Mouse (Mus musculus) T-helper 17 cell (primary cell): ENCODE measurements around the gene Hs1bp3.

Experiments used
- in situ Hi-C, 2 experiments: fragments of 300-600 bp; cut with MboI, MseI; formaldehyde crosslinking; loops; 1 replicate in 1 of 2; 2 replicates in 1 of 2; pipeline ENCODE4 v1.15.1; 2025; ENCODE audit warnings: high pct_unique_total_duplicates in 2 of 2

The Hs1bp3 gene

DNA sequence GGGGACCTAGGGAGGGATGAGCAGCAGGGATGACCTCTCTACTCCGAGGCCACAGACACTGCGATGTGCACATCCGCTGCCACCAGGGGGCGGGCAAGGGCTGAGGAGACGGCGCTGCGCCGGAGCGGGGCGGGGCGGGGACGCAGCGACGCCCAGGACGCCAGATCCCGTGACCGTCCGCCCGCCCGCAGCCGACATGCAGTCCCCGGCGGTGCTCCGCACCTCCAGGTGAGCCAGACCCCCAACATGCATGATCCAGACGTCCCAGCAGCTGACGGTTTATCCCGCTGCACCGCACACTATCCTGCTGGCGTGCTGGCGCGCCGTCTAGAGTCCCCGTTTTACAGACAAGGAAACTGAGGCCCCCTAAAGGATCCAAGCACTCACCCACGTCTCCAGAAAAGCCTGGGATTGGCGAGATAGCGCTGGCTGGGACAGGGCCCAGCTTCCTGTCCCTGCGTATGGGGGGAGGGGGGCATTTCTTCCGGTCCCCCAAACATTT lies at the start of gene Hs1bp3:
Hs1bp3 (plus strand) TSS at position 163 of the 502 bp plus-strand sequence.
- in situ Hi-C loops: no loop called here

DNA sequence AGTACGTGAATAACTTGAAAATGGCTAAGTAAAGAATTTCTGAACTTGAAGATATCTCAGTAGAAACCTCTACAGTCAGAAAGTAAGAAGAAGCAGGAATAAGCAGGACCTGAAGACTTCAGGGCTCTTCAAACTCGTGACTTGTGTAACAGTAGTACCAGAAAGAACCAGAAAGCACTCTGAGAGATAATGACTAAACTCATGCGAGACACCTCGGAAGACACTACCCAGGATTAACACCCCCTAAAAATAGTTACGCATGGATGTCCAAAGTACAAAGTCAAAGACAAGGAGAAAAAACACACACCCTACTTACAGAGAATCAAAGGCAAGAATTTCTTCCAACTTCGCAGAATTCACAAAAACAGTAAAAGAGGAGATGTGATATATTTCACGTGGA lies 46.9 kb upstream of the Hs1bp3 start:
- in situ Hi-C loops: loop anchor here in 1 of 2 experiments (10.0 kb wide), 1 partner anchor 1652 kb away; no protein-coding TSS in a partner anchor

GRCm38 (mm10) chr12:8269627-8270026 lies 43.6 kb upstream of the Hs1bp3 start:
- in situ Hi-C loops: loop anchor here in 1 of 2 experiments (10.0 kb wide), 1 partner anchor 1655 kb away; no protein-coding TSS in a partner anchor

GRCm38 (mm10) chr12:8271405-8271804 lies 41.8 kb upstream of the Hs1bp3 start:
- in situ Hi-C loops: no loop called here

DNA sequence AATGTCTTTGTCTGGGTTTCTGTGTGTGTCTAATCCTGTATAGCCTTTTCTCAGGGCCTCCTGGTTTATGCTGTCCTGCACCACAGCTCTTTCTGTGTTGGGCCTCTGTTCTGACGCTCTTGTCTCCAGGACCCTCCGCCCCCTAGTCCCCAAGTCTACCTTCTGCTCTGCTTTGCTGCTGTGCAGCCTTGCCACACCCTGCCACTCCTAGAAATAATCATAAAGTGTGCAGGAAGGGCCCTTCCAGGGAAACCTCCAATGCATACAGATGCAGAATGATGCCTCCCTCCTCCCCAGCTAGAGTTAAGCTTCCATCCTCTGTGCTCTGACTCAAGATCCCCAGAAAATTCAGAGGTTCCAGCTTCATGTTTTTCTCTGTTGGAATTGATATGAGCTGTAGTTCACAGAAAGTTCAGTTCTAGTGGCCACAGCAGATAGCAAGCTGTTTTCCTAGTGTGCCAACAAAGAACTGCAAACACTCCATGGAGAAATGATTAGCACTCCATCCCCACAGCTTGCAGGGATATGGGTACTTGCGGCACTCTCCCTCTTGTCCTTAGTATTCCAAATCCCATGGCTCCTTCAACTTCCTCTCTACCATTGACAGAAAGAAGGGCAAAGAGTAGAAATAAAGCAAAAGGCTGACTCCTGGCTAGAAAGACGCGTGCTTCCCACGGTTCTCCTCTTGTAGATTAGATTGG lies 39.6 kb upstream of the Hs1bp3 start:
- in situ Hi-C loops: no loop called here

GRCm38 (mm10) chr12:8275424-8275823 lies 37.8 kb upstream of the Hs1bp3 start:
- in situ Hi-C loops: no loop called here

DNA sequence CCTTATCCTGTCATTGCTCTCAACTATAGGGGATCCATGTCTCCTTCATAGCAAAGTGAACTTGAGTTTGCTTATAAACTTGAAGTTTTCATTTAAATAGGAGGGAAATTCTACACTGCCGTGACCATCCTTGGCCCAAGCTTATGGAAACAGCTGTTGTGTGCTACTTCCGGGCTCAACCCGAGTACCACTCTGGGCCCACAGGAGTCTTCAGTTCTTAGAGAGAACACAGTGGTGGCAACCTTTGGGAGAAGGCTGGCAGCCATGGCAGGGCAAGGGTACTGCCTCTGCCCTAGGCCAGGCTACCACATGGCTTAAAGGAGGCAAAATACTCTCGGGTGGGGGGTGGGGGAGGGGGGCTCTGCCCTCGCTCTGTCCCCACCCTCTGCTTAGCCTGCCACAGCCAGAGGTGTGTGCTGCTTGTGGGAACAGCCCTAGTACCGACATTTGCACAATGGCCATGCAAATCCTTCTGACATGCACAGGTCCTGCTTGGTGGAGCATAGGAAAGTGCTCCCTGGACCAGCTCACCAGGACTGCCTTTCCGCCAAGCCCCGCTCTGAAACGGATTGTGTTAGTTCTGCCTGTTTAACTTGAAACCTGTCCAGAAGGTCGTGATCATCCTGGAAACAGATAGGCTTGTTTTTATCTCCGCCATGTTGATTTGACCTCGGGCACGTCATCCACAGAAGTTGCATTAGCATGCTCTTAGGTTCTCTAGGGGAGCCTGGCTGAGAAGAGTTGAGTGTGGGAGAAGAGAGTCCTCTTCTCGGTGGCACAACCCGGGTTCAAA lies 31.8 kb upstream of the Hs1bp3 start:
- in situ Hi-C loops: loop anchor here (10.0 kb wide), 2 partner anchors 217 to 1657 kb away; no protein-coding TSS in a partner anchor

GRCm38 (mm10) chr12:8287970-8288369 lies 25.3 kb upstream of the Hs1bp3 start:
- in situ Hi-C loops: loop anchor here (10.0 kb wide), 2 partner anchors 223 to 1663 kb away; no protein-coding TSS in a partner anchor

DNA sequence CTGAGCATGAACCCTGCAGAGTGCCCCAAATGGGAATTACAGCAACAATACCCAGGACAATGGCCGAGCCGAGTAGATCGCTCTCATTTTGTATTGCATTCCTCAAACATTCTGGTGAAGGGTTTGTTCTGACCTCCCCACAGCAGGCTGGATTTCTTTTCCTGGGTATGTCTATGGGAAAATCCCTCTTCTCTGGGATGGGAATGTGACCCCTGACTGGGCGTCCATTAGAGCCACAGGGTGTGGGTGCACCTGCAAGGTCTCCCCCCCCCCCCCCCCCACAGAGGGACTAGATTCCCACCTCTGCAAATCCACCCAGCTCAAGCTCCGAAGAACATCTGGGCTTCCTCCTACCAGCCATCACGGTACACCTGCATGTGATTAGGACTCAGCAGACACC lies 24.1 kb upstream of the Hs1bp3 start:
- in situ Hi-C loops: loop anchor here (10.0 kb wide), 2 partner anchors 224 to 1664 kb away; no protein-coding TSS in a partner anchor

DNA sequence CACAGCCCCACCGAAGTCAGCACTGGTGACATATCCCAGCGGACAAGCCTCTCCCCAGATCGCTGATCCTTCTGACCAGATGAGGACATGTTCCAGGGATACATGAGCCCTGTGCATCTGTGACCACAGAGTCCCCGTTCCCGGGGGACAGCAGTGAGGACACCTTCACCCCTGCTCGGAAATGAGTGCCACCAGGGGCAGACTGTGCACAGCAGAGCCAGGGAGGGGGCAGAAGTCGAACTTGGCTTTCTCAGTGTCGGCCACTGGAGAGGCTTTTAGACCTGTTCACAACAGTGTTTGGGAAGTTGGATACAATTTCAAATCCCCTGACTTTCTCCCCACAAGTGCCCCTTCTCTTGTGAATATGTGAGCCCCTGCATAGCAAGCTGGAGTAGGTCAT lies 23.7 kb upstream of the Hs1bp3 start:
- in situ Hi-C loops: loop anchor here (10.0 kb wide), 2 partner anchors 225 to 1665 kb away; no protein-coding TSS in a partner anchor

DNA sequence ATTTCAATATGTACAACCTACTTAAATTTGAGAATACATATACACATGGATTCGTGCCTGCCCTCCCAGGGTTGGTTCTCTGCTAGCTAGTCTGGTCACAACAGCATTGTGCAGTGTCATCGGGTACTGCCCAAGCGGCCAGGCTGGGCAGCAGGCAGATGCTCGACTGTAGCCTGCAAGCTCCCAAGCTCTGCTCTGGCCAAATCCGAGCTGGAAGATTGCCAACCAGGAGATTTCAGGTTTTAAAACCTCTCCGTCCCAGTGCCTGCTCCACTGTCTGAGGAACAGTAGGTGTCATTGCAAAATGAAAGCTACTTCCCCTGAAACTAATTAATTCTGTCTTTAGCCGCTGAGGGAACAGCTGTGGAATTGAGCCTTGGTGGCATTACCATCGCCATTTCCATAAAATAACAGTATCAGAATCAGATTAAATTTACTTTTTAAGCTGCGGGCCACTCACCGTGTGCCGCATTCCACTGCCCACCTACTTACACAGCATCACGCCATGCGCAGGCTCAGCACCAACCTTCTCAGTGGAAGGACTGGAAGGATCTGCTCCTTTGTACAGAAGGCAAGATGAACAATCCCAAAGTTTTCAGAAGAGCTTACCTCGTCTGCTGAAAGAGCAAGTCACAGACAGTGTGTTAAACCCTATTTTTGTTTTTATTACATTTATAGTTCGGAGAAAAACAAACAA lies 21.9 kb upstream of the Hs1bp3 start:
- in situ Hi-C loops: no loop called here

GRCm38 (mm10) chr12:8295307-8295913 lies 17.8 kb upstream of the Hs1bp3 start:
- in situ Hi-C loops: no loop called here

DNA sequence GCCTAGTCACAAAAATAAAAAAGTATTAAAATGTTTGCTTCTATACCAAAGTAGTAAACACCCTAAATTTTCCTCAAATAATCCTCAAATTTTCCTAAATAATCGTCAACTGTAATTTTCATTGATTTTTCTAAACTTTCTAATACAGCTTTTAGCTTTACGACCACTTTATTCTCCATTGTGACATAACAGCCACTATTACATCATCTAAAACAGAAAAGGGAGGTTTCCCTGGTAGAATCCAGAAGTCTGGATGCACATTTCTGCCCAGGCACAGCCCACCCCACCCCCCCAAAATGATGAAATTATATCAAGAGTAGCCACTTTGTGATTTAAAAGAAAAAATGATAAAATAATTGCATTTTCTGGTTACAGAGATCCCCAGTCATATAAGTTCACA lies 17.1 kb upstream of the Hs1bp3 start:
- in situ Hi-C loops: no loop called here

GRCm38 (mm10) chr12:8297586-8298214 lies 15.5 kb upstream of the Hs1bp3 start:
- in situ Hi-C loops: no loop called here

DNA sequence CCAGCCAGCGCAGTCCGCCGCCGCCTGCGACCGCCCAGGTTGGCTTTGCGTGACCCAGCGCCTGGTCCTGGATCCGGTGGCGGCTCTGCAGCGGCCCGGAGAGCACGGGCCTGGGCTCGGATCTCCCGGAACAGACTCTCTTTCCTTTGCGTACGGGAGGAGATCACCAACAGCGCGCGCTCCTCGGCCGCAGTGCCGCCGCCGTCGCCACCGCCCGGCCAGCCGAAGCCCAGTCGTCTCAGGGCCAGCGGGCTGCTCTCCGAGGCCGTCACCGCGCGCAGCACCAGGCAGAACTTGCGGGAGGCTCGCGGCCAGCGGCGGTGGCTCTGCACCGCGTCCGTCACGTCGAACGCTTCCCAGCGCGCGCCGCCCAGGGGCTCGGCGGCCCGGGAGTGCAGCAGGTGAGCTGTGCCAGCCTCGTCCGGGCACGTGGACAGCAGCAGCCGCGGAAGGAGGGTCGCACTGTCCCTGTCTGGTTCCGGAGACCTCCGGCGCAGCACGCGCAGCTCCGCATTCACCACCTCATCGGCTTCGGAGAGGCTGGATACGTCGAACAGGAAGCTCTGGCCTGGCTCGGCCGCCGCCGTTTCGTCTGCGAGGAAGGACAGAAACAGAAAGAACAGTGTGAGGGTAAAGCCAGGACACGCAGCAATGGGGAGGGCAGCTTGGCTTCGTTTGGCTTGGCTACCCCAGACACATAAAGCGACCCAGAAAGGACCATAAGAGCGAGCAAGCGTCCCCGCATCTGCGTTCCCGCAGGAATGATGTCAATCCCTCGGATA lies 14.7 kb upstream of the Hs1bp3 start:
- in situ Hi-C loops: no loop called here

GRCm38 (mm10) chr12:8299143-8300110 lies 13.8 kb upstream of the Hs1bp3 start:
- in situ Hi-C loops: loop anchor here (5.0 to 10.0 kb wide), 4 partner anchors 85 to 312 kb away; no protein-coding TSS in a partner anchor

DNA sequence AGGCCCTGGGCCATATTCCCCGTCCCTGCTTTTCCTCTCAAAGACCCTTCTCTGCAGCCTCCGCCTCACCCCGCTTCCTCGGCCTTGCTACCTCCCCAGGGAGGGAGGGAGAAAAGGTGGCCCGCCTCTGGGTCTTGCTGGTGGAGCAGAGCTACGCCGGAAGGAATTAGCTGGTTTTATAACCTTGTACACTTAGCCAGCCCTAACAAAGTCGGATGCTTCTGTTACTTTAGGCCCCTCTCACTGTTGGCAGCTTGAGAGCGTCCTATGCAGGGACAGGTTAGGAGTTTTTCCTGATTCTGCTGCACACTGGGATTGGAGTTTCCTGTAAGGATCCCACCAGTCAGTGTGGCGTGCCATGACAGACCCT lies 13.1 kb upstream of the Hs1bp3 start:
- in situ Hi-C loops: loop anchor here (5.0 to 10.0 kb wide), 4 partner anchors 85 to 313 kb away; no protein-coding TSS in a partner anchor

DNA sequence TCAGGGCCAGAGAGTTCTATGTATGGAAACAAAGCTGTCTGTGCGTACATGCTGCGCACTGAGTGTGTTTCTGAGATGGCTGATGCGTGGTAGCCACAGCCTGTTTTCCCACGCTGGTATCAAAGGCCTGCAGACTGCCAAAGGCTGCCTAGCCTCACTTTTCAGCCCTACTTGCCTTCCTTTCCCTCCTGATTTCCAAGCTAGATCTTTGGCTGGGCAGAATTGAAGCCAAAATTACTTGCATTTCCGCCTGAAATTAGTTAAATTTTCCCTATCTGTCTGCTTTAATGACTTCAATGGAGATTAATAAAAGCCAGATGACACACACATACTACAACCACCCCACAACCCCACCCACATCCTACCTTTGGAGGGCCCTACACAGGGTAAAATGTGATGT lies 12.7 kb upstream of the Hs1bp3 start:
- in situ Hi-C loops: loop anchor here (5.0 to 10.0 kb wide), 4 partner anchors 86 to 313 kb away; no protein-coding TSS in a partner anchor
